Mouse (Mus musculus) kidney, embryonic 16.5 days (tissue): ENCODE data around the gene Smco4. TPM values are rescaled to one million over a fixed set of nuclear protein-coding genes. Genes with fewer than 3 reads are reported as not detected.

ENCODE experiments used
- ATAC-seq: fragments of 200-750 bp; cut with Nextera tagmentation; 2 replicates; pipeline ENCODE4 v1.8.0; 2017; ENCODE audit warnings: moderate TSS enrichment; ENCODE audit not compliant: low FRiP score, low TSS enrichment
- H3K27ac ChIP-seq: fragments of 300-500 bp; sonication (generic); 2 replicates; pipeline ENCODE4 v1.5.1; 2014; ENCODE audit warnings: low read length
- H3K27me3 ChIP-seq: fragments of 300-500 bp; sonication (generic); 2 replicates; pipeline ENCODE4 v1.6.1; 2014; ENCODE audit warnings: low read length, control low read depth, mixed read lengths; ENCODE audit not compliant: insufficient read depth
- H3K36me3 ChIP-seq: fragments of 300-500 bp; sonication (generic); 2 replicates; pipeline ENCODE4 v1.6.1; 2014; ENCODE audit warnings: low read length, control low read depth, mixed read lengths; ENCODE audit not compliant: insufficient read depth
- H3K4me1 ChIP-seq: fragments of 300-500 bp; sonication (generic); 2 replicates; pipeline ENCODE4 v1.6.1; 2014; ENCODE audit warnings: low read length, control low read depth, mixed read lengths; ENCODE audit not compliant: insufficient read depth
- H3K4me2 ChIP-seq: fragments of 300-500 bp; sonication (generic); replicated peaks from 2 replicates; pipeline ENCODE4 v1.6.1; 2014; ENCODE audit warnings: low read depth, low read length
- H3K4me3 ChIP-seq: fragments of 300-500 bp; sonication (generic); 2 replicates; pipeline ENCODE4 v1.5.1; 2014; ENCODE audit warnings: mild to moderate bottlenecking, low read length
- H3K9ac ChIP-seq: fragments of 300-500 bp; sonication (generic); replicated peaks from 2 replicates; pipeline ENCODE4 v1.6.1; 2014; ENCODE audit warnings: low read length
- H3K9me3 ChIP-seq: fragments of 300-500 bp; sonication (generic); 2 replicates; pipeline ENCODE4 v1.6.1; 2016; ENCODE audit warnings: low read length, control low read depth
- WGBS: fragments of 180-500 bp; shearing (Covaris S2); extraction: QIAGEN DNeasy Blood & Tissue Kit; methylation state at CpG from one replicate; pipeline ENCODE4 v1.1.7; 2014; 5-methylcytosine and 5-hydroxymethylcytosine counted together
- polyA plus RNA-seq: library from polyadenylated mRNA; unstranded; fragments of >200 nt; fragmentation: Nextera tagmentation; extraction: Ambion mirVana; gene quantifications from 2 replicates; pipeline ENCODE4 v1.2.1, GENCODE M21; 2015

Smco4 gene
- polyA plus RNA-seq, 1 experiment from 2014 or later = 4.4 TPM

DNA sequence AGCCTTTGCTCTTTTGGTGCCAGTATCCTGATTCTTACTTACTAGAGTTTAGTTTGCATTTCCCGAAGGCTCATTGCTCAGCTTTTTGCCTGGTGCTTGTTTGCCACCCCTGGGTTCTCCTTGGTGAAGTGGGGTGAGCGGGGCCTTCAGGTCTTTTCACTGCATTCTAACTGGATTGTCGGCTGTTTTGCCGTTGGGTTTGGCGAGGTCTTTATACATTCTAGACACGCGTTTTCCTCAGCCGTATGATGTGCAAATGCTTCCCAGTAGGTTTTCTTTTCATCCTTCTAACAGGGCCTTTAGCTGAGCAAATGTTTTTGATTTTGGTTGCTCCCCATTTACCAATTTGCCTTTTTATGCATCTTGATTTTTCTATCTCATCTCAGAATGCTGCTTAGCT is 60.1 kb downstream of the Smco4 start:
- WGBS = 88% methylated on average over 8 of the region's 8 CpGs
- Histone ChIP-seq H3K9ac (no peak overlapping the region), H3K27me3 (no peaks in the 10 kb centered on the region), H3K4me3 (no peak overlapping the region), H3K9me3 (0 out of 2 replicates have a peak, but pooled peaks cover 4% of the 10 kb centered on the region), H3K4me2 (no peak overlapping the region), H3K27ac (no peak overlapping the region), H3K4me1 (no peaks in the 10 kb centered on the region), H3K36me3 (peaks cover 4% of the 10 kb centered on the region)
- no peak for ATAC-seq

DNA sequence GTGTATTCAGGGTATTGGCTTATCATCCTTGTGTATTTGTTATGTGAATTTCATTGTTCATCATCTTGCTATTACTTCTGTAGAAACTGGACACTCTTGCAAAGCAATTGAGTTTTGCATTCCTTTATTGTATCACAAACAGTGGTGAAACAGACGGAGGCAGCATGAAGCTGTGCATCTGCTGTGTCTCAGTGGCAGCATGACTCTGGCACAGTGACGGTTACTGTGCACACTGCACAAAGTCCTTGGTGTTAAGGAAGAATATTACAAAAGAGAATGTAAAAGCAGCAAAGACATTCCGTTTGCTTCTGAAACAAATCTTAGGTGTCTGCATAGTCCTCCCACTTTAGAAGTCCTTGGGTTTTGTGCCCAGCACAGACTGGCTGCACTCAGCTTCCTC is 67.2 kb downstream of the Smco4 start:
- Histone ChIP-seq H3K4me1 (no peaks in the 10 kb centered on the region), H3K27ac (no peak overlapping the region), H3K4me3 (no peak overlapping the region), H3K9ac (no peak overlapping the region), H3K4me2 (no peak overlapping the region), H3K27me3 (no peaks in the 10 kb centered on the region), H3K9me3 (no peaks in the 10 kb centered on the region), H3K36me3 (no peaks in the 10 kb centered on the region)
- 83% methylated on average over 3 of the region's 3 CpGs for WGBS
- ATAC-seq = no peak

- Histone ChIP-seq H3K4me2 (no peak overlapping the region), H3K27me3 (no peaks in the 10 kb centered on the region), H3K9ac (no peak overlapping the region), H3K9me3 (no peaks in the 10 kb centered on the region), H3K4me1 (no peaks in the 10 kb centered on the region), H3K27ac (no peak overlapping the region), H3K36me3 (no peaks in the 10 kb centered on the region), H3K4me3 (no peak overlapping the region)
- 82% methylated on average over 7 of the region's 7 CpGs for WGBS
- ATAC-seq = no peak
Measured at GRCm38 (mm10) chr9:15562353-15562752, 69.1 kb downstream of the Smco4 start.

DNA sequence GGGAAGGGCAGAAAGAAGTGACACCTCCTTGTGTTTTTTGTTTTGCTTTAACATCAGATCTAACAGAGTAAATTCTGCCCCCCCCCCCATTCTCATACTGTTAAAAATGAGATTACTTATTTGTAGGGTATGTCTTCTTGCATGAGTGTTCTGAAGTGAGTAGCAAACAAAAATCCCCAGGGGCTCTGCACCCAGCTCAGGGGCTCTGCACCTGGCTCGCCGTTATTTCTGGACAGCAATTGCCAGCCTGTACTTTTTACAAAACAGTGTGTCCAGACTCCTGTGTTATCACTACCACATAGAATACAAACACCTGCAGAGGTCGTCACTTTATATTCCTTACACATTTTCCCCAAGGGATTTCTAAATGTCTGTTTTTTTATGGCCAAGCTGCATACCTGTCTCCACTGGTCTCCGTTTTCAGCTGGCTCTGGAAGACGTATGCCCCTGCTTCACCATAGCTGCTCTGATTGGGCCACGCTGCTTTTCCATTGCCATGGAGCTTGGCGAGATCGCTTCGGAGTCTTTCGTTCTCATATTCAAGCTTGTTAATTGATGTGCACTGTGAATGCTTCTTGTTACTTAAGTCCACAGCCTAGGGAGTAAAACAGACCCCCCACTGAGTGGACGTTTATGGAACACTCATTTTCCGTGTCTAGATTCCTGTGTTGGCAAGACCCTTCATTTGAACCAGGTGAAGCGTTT is 81.7 kb downstream of the Smco4 start:
- Histone ChIP-seq H3K4me1 (no peaks in the 10 kb centered on the region), H3K9me3 (0 out of 2 replicates have a peak, but pooled peaks cover 3% of the 10 kb centered on the region), H3K27ac (no peak overlapping the region), H3K36me3 (no peaks in the 10 kb centered on the region), H3K27me3 (no peaks in the 10 kb centered on the region), H3K4me2 (no peak overlapping the region), H3K9ac (no peak overlapping the region), H3K4me3 (no peak overlapping the region)
- 73% methylated on average over 13 of the region's 13 CpGs for WGBS
- ATAC-seq = no peak

DNA sequence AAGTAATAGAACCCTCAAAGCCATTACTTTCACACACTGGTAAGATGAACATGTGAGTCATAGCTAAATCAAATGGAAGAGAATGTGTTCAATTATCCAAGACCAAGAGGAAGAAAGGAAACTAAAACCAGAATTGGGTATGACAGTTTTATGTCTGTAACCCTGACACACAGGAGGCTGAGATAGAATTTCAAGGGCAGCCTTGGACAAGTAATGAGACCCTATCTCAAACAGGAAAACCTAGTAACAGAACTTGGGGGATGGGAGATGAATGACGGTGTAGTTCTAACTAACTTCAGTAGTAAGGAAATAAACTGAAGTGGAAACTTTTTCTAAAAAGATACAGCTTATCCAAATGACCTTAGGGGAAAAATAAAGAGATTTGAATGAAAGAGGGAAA is 85.2 kb downstream of the Smco4 start:
- ATAC-seq = no peak
- Histone ChIP-seq H3K4me1 (no peaks in the 10 kb centered on the region), H3K27ac (no peak overlapping the region), H3K27me3 (no peaks in the 10 kb centered on the region), H3K4me2 (no peak overlapping the region), H3K9me3 (0 out of 2 replicates have a peak, but pooled peaks cover 3% of the 10 kb centered on the region), H3K36me3 (no peaks in the 10 kb centered on the region), H3K9ac (no peak overlapping the region), H3K4me3 (no peak overlapping the region)
- WGBS = 11% methylated on average over 1 of the region's 1 CpGs

- no peak overlapping the region for H3K4me2 ChIP-seq
- 76% methylated on average over 9 of the region's 9 CpGs for WGBS
- no peak overlapping the region for H3K27ac ChIP-seq
- no peaks in the 10 kb centered on the region for H3K4me1 ChIP-seq
- H3K27me3 ChIP-seq = no peaks in the 10 kb centered on the region
- H3K36me3 ChIP-seq = no peaks in the 10 kb centered on the region
- no peak overlapping the region for H3K9ac ChIP-seq
- H3K9me3 ChIP-seq = 0 out of 2 replicates have a peak, but pooled peaks cover 3% of the 10 kb centered on the region
- no peak overlapping the region for H3K4me3 ChIP-seq
- ATAC-seq = no peak
Measured at GRCm38 (mm10) chr9:15578946-15579345, 85.7 kb downstream of the Smco4 start.

DNA sequence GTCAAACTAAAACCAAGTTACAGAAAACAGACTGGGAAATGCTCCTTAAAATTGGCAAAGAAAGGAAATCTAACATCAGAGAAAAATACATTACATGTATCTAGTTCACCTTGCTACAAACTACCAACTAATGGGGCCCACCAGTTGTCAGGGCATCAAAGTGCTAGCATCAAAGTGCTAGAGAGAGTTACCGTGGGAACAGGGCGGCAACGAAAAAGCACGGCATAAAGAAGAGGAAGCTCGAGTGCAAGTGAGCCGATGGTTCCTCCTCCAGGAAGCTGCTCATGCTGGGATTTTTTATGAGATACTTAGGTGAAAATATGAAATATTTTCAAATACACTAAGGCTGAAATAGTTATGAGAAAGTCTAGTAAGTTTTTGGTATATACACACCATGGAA is 86.9 kb downstream of the Smco4 start:
- ATAC-seq = no peak
- WGBS = 46% methylated on average over 6 of the region's 6 CpGs

DNA sequence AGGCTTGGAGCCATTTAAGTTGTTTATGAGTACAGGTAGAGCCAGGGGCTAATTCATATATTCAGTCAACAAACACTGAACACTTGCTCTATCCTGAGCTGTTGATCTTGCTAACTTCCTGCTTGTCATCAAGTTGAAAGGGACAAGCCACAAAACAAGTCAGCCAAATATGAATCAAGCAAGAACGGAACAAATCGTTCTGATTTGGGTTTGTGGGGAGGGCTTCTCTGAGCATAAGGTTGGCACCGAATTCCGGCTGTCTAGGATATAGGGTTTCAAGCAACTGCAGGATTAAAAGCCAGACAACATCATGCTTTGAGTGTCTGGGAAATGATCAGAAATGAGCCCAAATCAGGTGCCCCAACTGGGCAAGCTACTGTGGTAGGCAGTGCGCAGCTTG is 88.8 kb downstream of the Smco4 start:
- 79% methylated on average over 5 of the region's 5 CpGs for WGBS
- no peak for ATAC-seq
- Histone ChIP-seq H3K4me1 (no peaks in the 10 kb centered on the region), H3K4me3 (no peak overlapping the region), H3K36me3 (no peaks in the 10 kb centered on the region), H3K27ac (no peak overlapping the region), H3K27me3 (no peaks in the 10 kb centered on the region), H3K4me2 (no peak overlapping the region), H3K9me3 (no peaks in the 10 kb centered on the region), H3K9ac (no peak overlapping the region)

More for the DNA sequence above, 86.9 kb downstream of the Smco4 start:
- Histone ChIP-seq H3K27me3 (no peaks in the 10 kb centered on the region), H3K36me3 (no peaks in the 10 kb centered on the region), H3K4me3 (no peak overlapping the region), H3K9me3 (0 out of 2 replicates have a peak, but pooled peaks cover 3% of the 10 kb centered on the region), H3K27ac (no peak overlapping the region), H3K9ac (no peak overlapping the region), H3K4me2 (no peak overlapping the region), H3K4me1 (no peaks in the 10 kb centered on the region)

- ATAC-seq = no peak
- H3K27me3 ChIP-seq = no peaks in the 10 kb centered on the region
- no peak overlapping the region for H3K4me3 ChIP-seq
- H3K9me3 ChIP-seq = no peaks in the 10 kb centered on the region
- no peak overlapping the region for H3K9ac ChIP-seq
- WGBS = 84% methylated on average over 9 of the region's 9 CpGs
- H3K36me3 ChIP-seq = no peaks in the 10 kb centered on the region
- no peak overlapping the region for H3K4me2 ChIP-seq
- H3K4me1 ChIP-seq = no peaks in the 10 kb centered on the region
- H3K27ac ChIP-seq = no peak overlapping the region
Measured at GRCm38 (mm10) chr9:15584209-15584608, 91.0 kb downstream of the Smco4 start.

DNA sequence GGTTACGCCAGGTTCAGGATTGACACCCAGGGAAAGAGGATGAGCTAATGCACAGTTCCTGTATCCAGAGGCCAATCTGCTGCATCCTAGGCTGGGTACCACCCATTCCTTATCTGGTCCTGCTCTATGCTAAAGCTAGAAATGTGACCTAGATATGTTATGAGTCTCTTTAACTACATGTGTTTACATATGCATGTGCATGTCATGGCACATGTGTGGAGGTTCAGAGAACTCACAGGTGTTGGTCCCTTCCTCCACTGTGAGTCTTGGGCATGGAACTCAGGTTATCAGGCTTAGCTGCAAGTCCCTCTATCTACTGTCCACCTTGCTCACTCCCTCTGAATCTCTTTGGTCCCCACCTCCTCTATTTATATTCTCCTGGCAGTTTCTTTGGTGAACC is 92.7 kb downstream of the Smco4 start:
- no peak for ATAC-seq
- no peaks in the 10 kb centered on the region for H3K27me3 ChIP-seq
- WGBS = 92% methylated on average over 1 of the region's 1 CpGs

More for the DNA sequence above, 92.7 kb downstream of the Smco4 start:
- no peaks in the 10 kb centered on the region for H3K9me3 ChIP-seq
- H3K27ac ChIP-seq = no peak overlapping the region
- H3K4me2 ChIP-seq = no peak overlapping the region
- H3K4me1 ChIP-seq = no peaks in the 10 kb centered on the region
- no peak overlapping the region for H3K4me3 ChIP-seq
- H3K36me3 ChIP-seq = no peaks in the 10 kb centered on the region
- no peak overlapping the region for H3K9ac ChIP-seq
